Mouse (Mus musculus) right cerebral cortex, adult 2 months (tissue): ENCODE data around the gene Cntnap5a.

Experiments used
- DNase-seq, 2 experiments: peaks; one replicate each; pipeline ENCODE4 v3.0.0; 2021 to 2022; ENCODE audit warnings: low spot score in 2 of 2

The Cntnap5a gene

GRCm38 (mm10) chr1:116366171-116366570 is 681.6 kb downstream of the Cntnap5a start:
- DNase-seq = no peak

GRCm38 (mm10) chr1:116366806-116367205 is 682.2 kb downstream of the Cntnap5a start:
- no peak for DNase-seq

GRCm38 (mm10) chr1:116367572-116367971 is 683.0 kb downstream of the Cntnap5a start:
- no peak for DNase-seq

GRCm38 (mm10) chr1:116370817-116371216 is 686.3 kb downstream of the Cntnap5a start:
- DNase-seq = no peak

- no peak for DNase-seq
These were observed 689.0 kb downstream of the Cntnap5a start for GRCm38 (mm10) chr1:116373551-116373950.

GRCm38 (mm10) chr1:116392390-116392789 is 707.8 kb downstream of the Cntnap5a start:
- no peak for DNase-seq

- DNase-seq = no peak
These were observed 717.6 kb downstream of the Cntnap5a start for GRCm38 (mm10) chr1:116401996-116402656.

- peak; percentile 30 to 36 for DNase-seq
These were observed 725.3 kb downstream of the Cntnap5a start for GRCm38 (mm10) chr1:116409836-116410235.

GRCm38 (mm10) chr1:116428396-116428795 is 743.8 kb downstream of the Cntnap5a start:
- no peak for DNase-seq

- DNase-seq = no peak
These were observed 770.7 kb downstream of the Cntnap5a start for GRCm38 (mm10) chr1:116455115-116455717.

- DNase-seq = peak; percentile 73 to 74
These were observed 793.1 kb downstream of the Cntnap5a start for GRCm38 (mm10) chr1:116477703-116478102.

GRCm38 (mm10) chr1:116488780-116489569 is 804.4 kb downstream of the Cntnap5a start:
- no peak for DNase-seq

- DNase-seq = peak in 1 of 2 experiments; percentile 25
These were observed 893.6 kb downstream of the Cntnap5a start for GRCm38 (mm10) chr1:116577969-116578666.

GRCm38 (mm10) chr1:116616272-116616671 is 931.7 kb downstream of the Cntnap5a start:
- no peak for DNase-seq
